Mouse (Mus musculus): Measurements from ENCODE around the gene D930048N14Rik. TPM values are rescaled to one million over a fixed set of nuclear protein-coding genes. Genes with fewer than 3 reads are reported as not detected.

Gene D930048N14Rik
- total and polyA plus RNA-seq, 3 experiments: 0.39 to 2.1 TPM; not detected in 1

DNA sequence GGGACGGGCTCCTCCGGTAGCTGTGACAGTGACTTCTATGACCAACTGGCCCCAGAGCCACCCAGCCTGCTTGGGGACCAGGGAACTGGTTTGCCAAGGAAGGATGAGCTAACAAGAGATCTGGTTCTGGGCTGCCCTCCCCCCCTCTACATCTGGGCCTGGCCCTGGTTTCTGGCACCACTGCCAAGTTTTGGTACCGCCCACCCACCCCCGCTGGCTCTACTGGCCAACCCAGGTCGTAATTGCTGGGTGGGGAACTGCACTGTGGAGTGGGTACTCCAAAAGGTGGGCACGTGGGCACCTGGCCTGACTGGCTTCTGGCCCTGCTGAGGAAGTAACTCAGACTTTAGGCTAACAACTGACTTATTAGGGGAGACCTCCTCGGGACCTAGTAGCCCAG is 10.0 kb upstream of the D930048N14Rik start:
- H3K9me3 ChIP-seq (replicated peaks; ENCODE audit: insufficient read depth, low read length): no peaks in the 10 kb centered on the region
- H3K4me1 ChIP-seq (ENCODE audit: control insufficient read depth in 1 of 2, insufficient read depth in 2 of 2, low read length in 2 of 2): peaks cover 3 to 15% of the 10 kb centered on the region in 2 experiments
- H3K27me3 ChIP-seq (ENCODE audit: control insufficient read depth in 1 of 2, insufficient read depth in 2 of 2, low read length in 2 of 2): no peaks in the 10 kb centered on the region
- H3K36me3 ChIP-seq (ENCODE audit: control insufficient read depth in 1 of 2, insufficient read depth in 2 of 2, low read length in 2 of 2): peaks cover 0 to 10% of the 10 kb centered on the region in 2 experiments; a peak in 2 of 4 replicates
- TF ChIP-seq ZC3H11A (IDR thresholded peaks at IDR 0.05; ENCODE audit: low read depth, low read length) (no peak), E2F4 (IDR thresholded peaks at IDR 0.05; ENCODE audit: borderline replicate concordance, low read depth, low read length) (no peak), JUND (IDR thresholded peaks at IDR 0.05; ENCODE audit: low read depth, low read length) (no peak), KAT2A (conservative IDR thresholded peaks at IDR 0.05; ENCODE audit: low read depth, low read length) (no peak), MAFK (IDR thresholded peaks at IDR 0.05; ENCODE audit: borderline replicate concordance, low read depth, low read length) (no peak), TBP (IDR thresholded peaks at IDR 0.05; ENCODE audit: low read depth, low read length) (no peak), ZMIZ1 (IDR thresholded peaks at IDR 0.05; ENCODE audit: low read depth, low read length) (no peak), GATA1 (IDR thresholded peaks at IDR 0.05; ENCODE audit: low read depth, low read length) (no peak), SIN3A (IDR thresholded peaks at IDR 0.05; ENCODE audit: low read length) (no peak), CTCF (IDR thresholded peaks at IDR 0.05 in 2 of 3, conservative IDR thresholded peaks at IDR 0.05 in 1 of 3; ENCODE audit: control insufficient read depth in 1 of 3, insufficient read depth in 1 of 3, low read depth in 2 of 3, low read length in 3 of 3, poor library complexity in 1 of 3, severe bottlenecking in 1 of 3) (no peak), HCFC1 (IDR thresholded peaks at IDR 0.05; ENCODE audit: low read depth, low read length) (no peak), ELF1 (IDR thresholded peaks at IDR 0.05; ENCODE audit: low read depth, low read length) (no peak), ZKSCAN1 (IDR thresholded peaks at IDR 0.05; ENCODE audit: low read depth, low read length) (no peak), MAX (IDR thresholded peaks at IDR 0.05; ENCODE audit: low read length) (no peak), RCOR1 (IDR thresholded peaks at IDR 0.05; ENCODE audit: low read depth, low read length) (no peak)
- no peak overlapping the region for H3K27ac ChIP-seq (ENCODE audit: control insufficient read depth, low read depth, low read length)
- no peak overlapping the region for H3K9ac ChIP-seq (ENCODE audit: control insufficient read depth, low read depth, low read length, poor library complexity, severe bottlenecking)
- peaks cover 8% of the 10 kb centered on the region for H3K79me2 ChIP-seq (ENCODE audit: control insufficient read depth, insufficient read depth, low read length, poor library complexity)
- H3K4me3 ChIP-seq (ENCODE audit: control insufficient read depth in 1 of 2, insufficient read depth in 1 of 2, low read depth in 2 of 2, low read length in 2 of 2): no peak overlapping the region
- DNase-seq (ENCODE audit: low read depth, low spot score): no peak

DNA sequence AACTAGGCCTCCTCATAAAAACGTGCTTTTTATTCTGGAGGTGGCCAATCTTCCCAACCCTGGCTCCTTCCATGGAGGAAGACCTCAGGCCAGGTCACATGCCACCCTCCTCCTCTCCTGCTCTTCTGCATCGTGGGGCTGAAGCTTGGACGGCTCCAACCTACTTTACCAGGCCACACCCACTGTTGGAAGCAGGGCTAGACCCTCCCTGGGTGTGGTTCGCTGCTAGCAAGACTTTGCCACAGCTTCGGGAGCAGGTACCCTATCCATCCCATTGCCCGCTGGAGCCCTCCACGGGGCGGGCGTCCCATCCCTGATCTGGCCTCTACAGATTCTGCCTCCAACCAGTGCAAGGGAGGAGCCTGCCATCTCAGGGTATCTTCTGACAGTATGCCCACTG is 7.6 kb upstream of the D930048N14Rik start:
- Histone ChIP-seq H3K9ac (ENCODE audit: control insufficient read depth, low read depth, low read length, poor library complexity, severe bottlenecking) (no peak overlapping the region), H3K27me3 (ENCODE audit: control insufficient read depth in 1 of 2, insufficient read depth in 2 of 2, low read length in 2 of 2) (no peaks in the 10 kb centered on the region), H3K4me1 (ENCODE audit: control insufficient read depth in 1 of 2, insufficient read depth in 2 of 2, low read length in 2 of 2) (peaks cover 0 to 4% of the 10 kb centered on the region in 2 experiments; a peak in 1 of 4 replicates), H3K27ac (ENCODE audit: control insufficient read depth, low read depth, low read length) (no peak overlapping the region), H3K36me3 (ENCODE audit: control insufficient read depth in 1 of 2, insufficient read depth in 2 of 2, low read length in 2 of 2) (peaks cover 0 to 5% of the 10 kb centered on the region in 2 experiments; a peak in 2 of 4 replicates), H3K79me2 (ENCODE audit: control insufficient read depth, insufficient read depth, low read length, poor library complexity) (no peaks in the 10 kb centered on the region; the same call in 1 of the 2 replicates), H3K9me3 (replicated peaks; ENCODE audit: insufficient read depth, low read length) (no peaks in the 10 kb centered on the region), H3K4me3 (ENCODE audit: control insufficient read depth in 1 of 2, insufficient read depth in 1 of 2, low read depth in 2 of 2, low read length in 2 of 2) (no peak overlapping the region)
- TF ChIP-seq CTCF (IDR thresholded peaks at IDR 0.05 in 2 of 3, conservative IDR thresholded peaks at IDR 0.05 in 1 of 3; ENCODE audit: control insufficient read depth in 1 of 3, insufficient read depth in 1 of 3, low read depth in 2 of 3, low read length in 3 of 3, poor library complexity in 1 of 3, severe bottlenecking in 1 of 3) (no peak), E2F4 (IDR thresholded peaks at IDR 0.05; ENCODE audit: borderline replicate concordance, low read depth, low read length) (no peak), MYB (IDR thresholded peaks at IDR 0.05; ENCODE audit: low read depth, low read length) (no peak), KAT2A (conservative IDR thresholded peaks at IDR 0.05; ENCODE audit: low read depth, low read length) (no peak), EP300 (IDR thresholded peaks at IDR 0.05; ENCODE audit: low read depth in 1 of 2, low read length in 2 of 2) (no peak), SMC3 (IDR thresholded peaks at IDR 0.05; ENCODE audit: low read depth, low read length) (no peak), ETS1 (IDR thresholded peaks at IDR 0.05; ENCODE audit: low read depth, low read length) (no peak), MYC (IDR thresholded peaks at IDR 0.05; ENCODE audit: low read depth, low read length) (no peak), POLR2AphosphoS5 (IDR thresholded peaks at IDR 0.05; ENCODE audit: borderline replicate concordance, low read depth, low read length) (no peak)
- no peak for DNase-seq (ENCODE audit: low read depth, low spot score)
